ENCODE assay signal across 8 mouse cellular contexts in the genomic region with DNA sequence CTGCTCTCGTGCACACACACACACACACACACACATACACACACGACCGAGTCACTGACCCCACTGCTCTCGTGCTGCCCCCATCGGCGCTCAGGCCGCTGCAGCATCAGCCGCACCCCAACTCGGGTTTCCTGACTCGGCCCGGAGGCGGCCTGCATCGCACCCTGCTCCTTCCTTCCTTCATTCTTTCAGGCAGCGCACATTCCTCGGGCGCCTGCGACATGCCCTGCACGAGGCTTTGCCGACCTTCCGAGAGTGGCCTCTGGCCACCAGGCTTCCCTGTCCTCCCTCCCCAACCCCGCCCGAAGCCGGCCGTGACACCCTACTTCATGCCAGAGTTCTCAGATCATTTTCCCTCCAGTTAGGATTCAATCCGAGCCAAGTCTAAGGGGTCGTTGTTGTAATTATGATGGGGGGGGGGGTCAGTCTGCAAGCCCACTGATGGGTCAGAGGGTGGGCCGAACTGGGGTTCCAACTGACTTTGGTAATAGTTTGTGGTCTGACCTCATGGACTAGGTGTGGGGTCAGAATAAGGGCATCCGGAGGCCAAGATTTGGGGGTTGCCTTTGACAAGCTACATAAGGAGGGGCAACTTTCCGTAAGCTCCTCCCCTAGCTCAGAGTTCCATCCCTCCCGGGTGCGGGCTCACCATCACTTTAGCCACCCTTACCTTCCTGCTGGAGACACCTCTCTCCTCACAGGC. TPM values are rescaled to one million over a fixed set of nuclear protein-coding genes. Genes with fewer than 3 reads are reported as not detected.
DNase-seq lines count a peak whose midpoint lies in the region; ATAC-seq and TF ChIP-seq lines count a peak whose summit lies in the region.

No protein-coding gene starts in this region.

- no peak for ATAC-seq in hindbrain, postnatal 0 days
- peak; percentile 7; the same call in 1 of the 2 replicates for ATAC-seq in liver, embryonic 13.5 days (ENCODE audit: low read depth)
- ATAC-seq in neural tube, embryonic 13.5 days (ENCODE audit: low read depth) = no peak

- peak in 1 of 2 experiments; percentile 53 for DNase-seq in spleen, adult 2 months (ENCODE audit: low read depth in 1 of 2, low spot score in 2 of 2)
- no peak for DNase-seq in spleen, postnatal 14 days (ENCODE audit: low spot score in 2 of 2)
- peak; percentile 46 for DNase-seq in gastrocnemius, adult 18-20 months (ENCODE audit: low spot score)
- no peak for DNase-seq in hindbrain, postnatal 0 days (ENCODE audit: low spot score)
- no peak for DNase-seq in liver, embryonic 13.5 days
- DNase-seq in adipocyte (ENCODE audit: low spot score) = no peak
- DNase-seq in right cerebral cortex, postnatal 10 days (ENCODE audit: low spot score in 2 of 2) = no peak

- TF ChIP-seq POLR2A in spleen, adult 2 months (IDR thresholded peaks at IDR 0.05; ENCODE audit: low read depth, low read length) = no peak

- 0 out of 2 replicates have a peak, but pooled peaks have one; percentile 0 for TF ChIP-seq CTCF in spleen, adult 2 months (IDR thresholded peaks at IDR 0.05; ENCODE audit: extremely low read depth, insufficient read depth, insufficient read length, insufficient replicate concordance)
- TF ChIP-seq CTCF in hindbrain, postnatal 0 days (IDR thresholded peaks at IDR 0.05; ENCODE audit: low read depth) = peak; percentile 40

- no peak overlapping the region; the same call in 1 of the 2 replicates for H3K9ac ChIP-seq in hindbrain, postnatal 0 days (replicated peaks; ENCODE audit: low read length)
- H3K9ac ChIP-seq in liver, embryonic 13.5 days = no peak overlapping the region
- H3K9ac ChIP-seq in neural tube, embryonic 13.5 days = peak overlapping the region; percentile 62

- peaks cover 3% of the 10 kb centered on the region; the same call in 1 of the 2 replicates for H3K36me3 ChIP-seq in spleen, adult 2 months (ENCODE audit: control insufficient read depth, insufficient read depth, low read length)
- H3K36me3 ChIP-seq in hindbrain, postnatal 0 days (ENCODE audit: insufficient read depth, low read length) = no peaks in the 10 kb centered on the region
- no peaks in the 10 kb centered on the region for H3K36me3 ChIP-seq in liver, embryonic 13.5 days
- no peaks in the 10 kb centered on the region for H3K36me3 ChIP-seq in neural tube, embryonic 13.5 days

- 17% methylated on average over 31 of the region's 31 CpGs for WGBS in spleen, adult 2 months
- WGBS in hindbrain, postnatal 0 days = 11% methylated on average over 30 of the region's 31 CpGs
- 12% methylated on average over 30 of the region's 31 CpGs for WGBS in liver, embryonic 13.5 days (ENCODE audit: insufficient replicate concordance)
- WGBS in neural tube, embryonic 13.5 days = 8% methylated on average over 31 of the region's 31 CpGs

- H3K4me3 ChIP-seq in spleen, adult 2 months (ENCODE audit: extremely low read depth, insufficient read depth, insufficient read length) = peak overlapping the region; percentile 58
- H3K4me3 ChIP-seq in hindbrain, postnatal 0 days (ENCODE audit: low read length) = peak overlapping the region; percentile 44
- peak overlapping the region; percentile 48 for H3K4me3 ChIP-seq in liver, embryonic 13.5 days (replicated peaks)
- peak overlapping the region; percentile 38 for H3K4me3 ChIP-seq in neural tube, embryonic 13.5 days

- no peaks in the 10 kb centered on the region for H3K9me3 ChIP-seq in hindbrain, postnatal 0 days (ENCODE audit: low read length)
- H3K9me3 ChIP-seq in liver, embryonic 13.5 days (replicated peaks) = no peaks in the 10 kb centered on the region
- no peaks in the 10 kb centered on the region for H3K9me3 ChIP-seq in neural tube, embryonic 13.5 days

- H3K27me3 ChIP-seq in spleen, adult 2 months (ENCODE audit: control insufficient read depth, insufficient read depth, low read length) = no peaks in the 10 kb centered on the region
- peaks cover 13% of the 10 kb centered on the region for H3K27me3 ChIP-seq in hindbrain, postnatal 0 days (ENCODE audit: insufficient read depth, low read length)
- peaks cover 76% of the 10 kb centered on the region for H3K27me3 ChIP-seq in liver, embryonic 13.5 days
- peaks cover 24% of the 10 kb centered on the region for H3K27me3 ChIP-seq in neural tube, embryonic 13.5 days

- peak overlapping the region; percentile 76 for H3K4me2 ChIP-seq in hindbrain, postnatal 0 days (ENCODE audit: low read depth, low read length)
- H3K4me2 ChIP-seq in liver, embryonic 13.5 days = peak overlapping the region; percentile 68
- H3K4me2 ChIP-seq in neural tube, embryonic 13.5 days = peak overlapping the region; percentile 82

- H3K27ac ChIP-seq in spleen, adult 2 months (ENCODE audit: insufficient read depth, low read length) = peak overlapping the region; percentile 71
- peak overlapping the region; percentile 49; the same call in 1 of the 2 replicates for H3K27ac ChIP-seq in hindbrain, postnatal 0 days
- H3K27ac ChIP-seq in liver, embryonic 13.5 days = no peak overlapping the region; the same call in 1 of the 2 replicates
- peak overlapping the region; percentile 93 for H3K27ac ChIP-seq in neural tube, embryonic 13.5 days (replicated peaks)

- H3K4me1 ChIP-seq in spleen, adult 2 months (ENCODE audit: control insufficient read depth, insufficient read depth, insufficient read length) = peaks cover 17% of the 10 kb centered on the region
- H3K4me1 ChIP-seq in hindbrain, postnatal 0 days (ENCODE audit: insufficient read depth, low read length) = peaks cover 3% of the 10 kb centered on the region; the same call in 1 of the 2 replicates
- peaks cover 44% of the 10 kb centered on the region for H3K4me1 ChIP-seq in liver, embryonic 13.5 days (replicated peaks)
- peaks cover 57% of the 10 kb centered on the region for H3K4me1 ChIP-seq in neural tube, embryonic 13.5 days (replicated peaks)

RNA-seq across cellular contexts. Expression of a gene that starts 5.2 kb away (rescaled TPM):
- polyA plus RNA-seq in spleen, adult 2 months (2012; rRNA removed) = 138 and 195 TPM in 2 replicates
- total RNA-seq in gastrocnemius, adult 18-20 months (2021) = 10 to 100 TPM; 13.7 to 24.1 TPM
- total RNA-seq in hindbrain, postnatal 0 days (2014; rRNA removed) = 204 and 344 TPM in 2 replicates
- polyA plus RNA-seq in hindbrain, postnatal 0 days (2015; fragmentation: Nextera tagmentation; extraction: Ambion mirVana) = 253 and 254 TPM in 2 replicates
- polyA plus RNA-seq in liver, embryonic 13.5 days (2015; fragmentation: Nextera tagmentation; extraction: Ambion mirVana) = 48.1 and 51.3 TPM in 2 replicates
- polyA plus RNA-seq in neural tube, embryonic 13.5 days (2015; fragmentation: Nextera tagmentation; extraction: Ambion mirVana) = 235 and 273 TPM in 2 replicates

RNA-seq across cellular contexts. Expression of a gene that starts 23.7 kb away (rescaled TPM):
- polyA plus RNA-seq in spleen, adult 2 months (2012; rRNA removed) = 32.1 and 33.5 TPM in 2 replicates
- under 1 TPM; 0.73 to 0.76 TPM for total RNA-seq in gastrocnemius, adult 18-20 months (2021)
- total RNA-seq in hindbrain, postnatal 0 days (2014; rRNA removed) = 3.5 and 3.7 TPM in 2 replicates
- polyA plus RNA-seq in hindbrain, postnatal 0 days (2015; fragmentation: Nextera tagmentation; extraction: Ambion mirVana) = 2.3 and 2.4 TPM in 2 replicates
- polyA plus RNA-seq in liver, embryonic 13.5 days (2015; fragmentation: Nextera tagmentation; extraction: Ambion mirVana) = 64.7 and 72.1 TPM in 2 replicates
- 2.5 and 3.3 TPM in 2 replicates for polyA plus RNA-seq in neural tube, embryonic 13.5 days (2015; fragmentation: Nextera tagmentation; extraction: Ambion mirVana)

RNA-seq across cellular contexts. Expression of a gene that starts 57.7 kb away (rescaled TPM):
- polyA plus RNA-seq in spleen, adult 2 months (2012; rRNA removed) = 1.9 and 2.5 TPM in 2 replicates
- total RNA-seq in gastrocnemius, adult 18-20 months (2021) = 1 to 10 TPM; 1.4 to 1.5 TPM
- 9.1 and 10.5 TPM in 2 replicates for total RNA-seq in hindbrain, postnatal 0 days (2014; rRNA removed)
- 4.1 TPM in 2 replicates for polyA plus RNA-seq in hindbrain, postnatal 0 days (2015; fragmentation: Nextera tagmentation; extraction: Ambion mirVana)
- 1.1 and 1.4 TPM in 2 replicates for polyA plus RNA-seq in liver, embryonic 13.5 days (2015; fragmentation: Nextera tagmentation; extraction: Ambion mirVana)
- polyA plus RNA-seq in neural tube, embryonic 13.5 days (2015; fragmentation: Nextera tagmentation; extraction: Ambion mirVana) = 8.6 and 8.8 TPM in 2 replicates
